Mouse (Mus musculus) liver, embryonic 14.5 days (tissue): ENCODE data around the gene Gphn. TPM values are rescaled to one million over a fixed set of nuclear protein-coding genes. Genes with fewer than 3 reads are reported as not detected.

Experiments used
- ATAC-seq: fragments of 200-750 bp; cut with Nextera tagmentation; 2 replicates; pipeline ENCODE4 v1.8.0; 2017; ENCODE audit warnings: moderate number of reproducible peaks, mild to moderate bottlenecking, moderate library complexity; ENCODE audit not compliant: insufficient read depth
- DNase-seq, 3 experiments: peaks; one replicate each; pipeline ENCODE4 v3.0.0-alpha.2; 2012 to 2013; ENCODE audit warnings: low read depth in 3 of 3, low spot score in 3 of 3
- H3K27ac ChIP-seq: fragments of 300-500 bp; sonication (generic); 2 replicates; pipeline ENCODE4 v1.5.1; 2014; ENCODE audit warnings: moderate library complexity, mild to moderate bottlenecking, control low read depth, inconsistent platforms
- H3K27me3 ChIP-seq: fragments of 300-500 bp; sonication (generic); 2 replicates; pipeline ENCODE4 v1.6.1; 2014; ENCODE audit warnings: mild to moderate bottlenecking, low read length, moderate library complexity; ENCODE audit not compliant: control insufficient read depth, insufficient read depth
- H3K36me3 ChIP-seq: fragments of 300-500 bp; sonication (generic); replicated peaks from 2 replicates; pipeline ENCODE4 v1.6.1; 2014; ENCODE audit warnings: low read depth; ENCODE audit not compliant: control insufficient read depth, insufficient read depth
- H3K4me1 ChIP-seq, 2 experiments: fragments of 200-500 bp in 1 of 2; fragments of 300-500 bp in 1 of 2; sonication (generic) in 1 of 2; replicated peaks; 2 replicates each; pipeline ENCODE4 v1.6.1; 2012 to 2014; ENCODE audit warnings: antibody characterized with exemption in 1 of 2, inconsistent platforms in 1 of 2, low read length in 1 of 2; ENCODE audit not compliant: control insufficient read depth in 2 of 2, insufficient read depth in 2 of 2
- H3K4me2 ChIP-seq: fragments of 300-500 bp; sonication (generic); 2 replicates; pipeline ENCODE4 v1.6.1; 2014; ENCODE audit warnings: low read depth, mild to moderate bottlenecking, control low read depth, moderate library complexity
- H3K4me3 ChIP-seq, 2 experiments: fragments of 200-500 bp in 1 of 2; fragments of 300-500 bp in 1 of 2; sonication (generic) in 1 of 2; 2 replicates each; pipeline ENCODE4 v1.5.1; 2012 to 2014; ENCODE audit warnings: low read depth in 2 of 2, low read length in 2 of 2, mild to moderate bottlenecking in 2 of 2, control low read depth in 1 of 2, inconsistent platforms in 1 of 2, moderate library complexity in 1 of 2; ENCODE audit not compliant: insufficient read depth in 1 of 2
- H3K9ac ChIP-seq: fragments of 300-500 bp; sonication (generic); replicated peaks from 2 replicates; pipeline ENCODE4 v1.6.1; 2014; ENCODE audit warnings: mild to moderate bottlenecking, control low read depth, moderate library complexity
- H3K9me3 ChIP-seq: fragments of 300-500 bp; sonication (generic); 2 replicates; pipeline ENCODE4 v1.6.1; 2016; ENCODE audit warnings: low read length, mixed read lengths; ENCODE audit not compliant: control insufficient read depth
- CTCF ChIP-seq: IDR thresholded peaks from 2 replicates; pipeline ENCODE4 v1.5.1; 2016; ENCODE audit warnings: antibody characterized with exemption, low read depth, control low read depth
- EP300 ChIP-seq: IDR thresholded peaks from 2 replicates; pipeline ENCODE4 v1.6.1; 2016; ENCODE audit warnings: antibody characterized with exemption, low read depth
- WGBS: fragments of 180-500 bp; shearing (Covaris S2); extraction: QIAGEN DNeasy Blood & Tissue Kit; methylation state at CpG from one replicate; pipeline ENCODE4 v1.1.7; 2014; ENCODE audit not compliant: insufficient replicate concordance; 5-methylcytosine and 5-hydroxymethylcytosine counted together
- polyA plus RNA-seq, 2 experiments: library from polyadenylated mRNA; depleted of rRNA in 1 of 2; stranded (reverse) in 1 of 2; unstranded in 1 of 2; fragments of >200 nt; fragmentation: Nextera tagmentation in 1 of 2; extraction: Ambion mirVana in 1 of 2; gene quantifications; 2 replicates each; pipeline versions ENCODE4 v1.2.1 to v1.2.3; 2012 to 2014

Gene Gphn
- polyA plus RNA-seq, 2 experiments: 4.7 TPM

DNA sequence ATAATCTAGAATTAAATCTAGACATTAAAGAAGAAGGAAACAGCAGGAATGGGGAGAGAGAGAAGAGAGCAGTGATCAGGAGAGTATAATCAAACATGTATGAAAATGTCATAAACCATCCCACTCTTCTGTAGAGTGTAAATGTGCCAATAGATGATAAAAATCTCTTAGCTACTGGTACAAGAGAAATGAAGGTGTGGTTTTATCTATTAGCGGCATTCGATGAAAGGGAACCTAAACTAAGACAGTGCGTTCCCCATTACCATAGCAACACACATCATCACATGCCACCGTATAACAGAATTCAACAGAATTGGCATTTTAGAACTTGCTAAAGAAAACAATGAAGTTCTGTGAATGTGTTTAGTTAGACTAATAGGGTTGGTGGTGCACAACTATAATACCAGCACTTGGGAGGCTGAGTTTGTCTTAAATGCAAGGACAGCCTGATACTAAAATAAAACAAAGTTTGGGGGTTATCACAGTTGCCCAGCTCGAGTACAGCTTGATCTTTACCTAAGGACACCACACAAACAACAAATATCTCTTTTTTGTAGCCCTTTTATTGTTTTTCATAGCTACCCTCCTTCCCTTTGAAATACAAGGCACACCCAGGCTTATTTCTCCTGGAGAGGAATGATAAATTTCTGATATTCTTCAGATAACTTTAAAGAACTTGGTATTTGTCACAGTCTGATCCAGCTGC is 452.1 kb downstream of the Gphn start:
- no peaks in the 10 kb centered on the region for H3K36me3 ChIP-seq
- ATAC-seq (peak; percentile 68; the same call in 1 of the 2 replicates), DNase-seq (peak in 2 of 3 experiments; percentile 12 to 35)
- H3K27me3 ChIP-seq: no peaks in the 10 kb centered on the region
- H3K27ac ChIP-seq: no peak overlapping the region
- peaks cover 0 to 3% of the 10 kb centered on the region in 2 experiments; a peak in 1 of 4 replicates for H3K4me1 ChIP-seq
- H3K4me3 ChIP-seq: no peak overlapping the region
- no peak overlapping the region for H3K9ac ChIP-seq
- WGBS: 49% methylated on average over 5 of the region's 5 CpGs
- no peak overlapping the region for H3K4me2 ChIP-seq
- no peaks in the 10 kb centered on the region for H3K9me3 ChIP-seq
- TF ChIP-seq CTCF (no peak), EP300 (no peak; the same call in 1 of the 2 replicates)

DNA sequence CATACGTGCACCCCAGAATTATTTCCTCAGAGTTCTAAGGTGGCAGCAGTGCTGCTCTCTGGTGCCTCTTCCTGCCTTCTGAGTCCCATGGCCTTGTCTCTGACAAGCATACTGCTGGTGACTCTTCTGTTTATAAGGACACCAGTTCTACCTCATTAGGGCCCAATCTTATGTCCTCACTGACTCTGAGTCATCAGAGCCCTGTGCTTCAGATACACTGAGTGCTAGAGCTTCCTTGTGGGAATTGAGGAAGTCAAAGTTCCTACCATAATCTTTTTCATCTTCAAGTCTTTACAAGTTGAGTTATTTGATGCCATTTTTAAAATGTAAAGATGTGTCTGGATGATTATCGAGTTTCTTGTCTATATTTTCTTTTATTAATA is 452.6 kb downstream of the Gphn start:
- ATAC-seq (no peak), DNase-seq (peak in 1 of 3 experiments; percentile 9)
- peaks cover 0 to 3% of the 10 kb centered on the region in 2 experiments; a peak in 1 of 4 replicates for H3K4me1 ChIP-seq
- H3K9ac ChIP-seq: no peak overlapping the region
- no peak overlapping the region for H3K4me2 ChIP-seq
- TF ChIP-seq EP300 (no peak), CTCF (no peak)
- no peaks in the 10 kb centered on the region for H3K9me3 ChIP-seq
- 48% methylated on average over 2 of the region's 2 CpGs for WGBS
- no peaks in the 10 kb centered on the region for H3K27me3 ChIP-seq
- no peaks in the 10 kb centered on the region for H3K36me3 ChIP-seq
- no peak overlapping the region for H3K27ac ChIP-seq
- no peak overlapping the region for H3K4me3 ChIP-seq

DNA sequence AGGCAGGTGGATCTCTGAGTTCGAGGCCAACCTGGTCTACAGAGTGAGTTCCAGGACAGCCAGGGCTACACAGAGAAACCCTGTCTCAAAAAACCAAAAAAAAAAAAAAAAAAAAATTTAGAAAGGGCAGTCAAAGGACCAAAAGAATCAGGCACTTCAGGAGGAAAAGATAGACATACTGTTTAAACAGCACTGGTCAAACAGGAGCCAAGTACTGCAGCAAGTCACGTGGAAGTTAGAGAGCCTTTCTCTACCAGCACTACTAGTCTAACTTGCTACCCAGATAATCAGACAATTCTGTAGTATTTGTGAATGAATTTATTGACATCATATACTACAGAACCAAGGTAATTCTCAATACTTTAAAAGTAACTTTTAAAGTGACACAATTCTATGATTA is 454.9 kb downstream of the Gphn start:
- no peak overlapping the region for H3K27ac ChIP-seq
- H3K9me3 ChIP-seq: no peaks in the 10 kb centered on the region
- ATAC-seq (no peak), DNase-seq (no peak)
- H3K4me3 ChIP-seq: no peak overlapping the region
- H3K4me2 ChIP-seq: no peak overlapping the region
- H3K4me1 ChIP-seq: peaks cover 0 to 3% of the 10 kb centered on the region in 2 experiments; a peak in 1 of 4 replicates
- H3K9ac ChIP-seq: no peak overlapping the region
- TF ChIP-seq CTCF (no peak), EP300 (no peak)
- no peaks in the 10 kb centered on the region for H3K27me3 ChIP-seq
- H3K36me3 ChIP-seq: no peaks in the 10 kb centered on the region
- WGBS: 80% methylated on average over 2 of the region's 2 CpGs

DNA sequence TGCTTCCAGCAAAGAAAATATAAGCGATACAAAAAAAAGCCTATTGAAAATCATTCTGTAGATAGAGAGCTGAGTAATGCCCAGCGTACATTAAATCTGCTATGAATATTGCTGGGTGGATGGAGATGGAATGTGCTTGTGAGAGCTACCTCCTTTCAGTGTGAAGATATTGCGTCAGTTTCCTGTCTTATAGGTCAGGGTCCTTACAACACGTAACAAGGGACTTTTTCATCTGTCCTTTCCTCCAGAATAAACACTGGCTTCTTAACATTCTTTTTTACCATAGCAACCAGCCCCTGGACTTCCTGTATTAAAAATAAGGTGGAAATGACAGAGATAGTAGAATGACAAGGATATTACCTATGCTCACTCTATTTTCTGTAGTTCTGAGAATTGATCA is 456.1 kb downstream of the Gphn start:
- Histone ChIP-seq H3K4me3 (no peak overlapping the region), H3K36me3 (no peaks in the 10 kb centered on the region), H3K4me1 (peaks cover 0 to 3% of the 10 kb centered on the region in 2 experiments; a peak in 1 of 4 replicates), H3K4me2 (no peak overlapping the region), H3K27ac (no peak overlapping the region), H3K27me3 (no peaks in the 10 kb centered on the region), H3K9ac (no peak overlapping the region), H3K9me3 (no peaks in the 10 kb centered on the region)
- ATAC-seq (no peak), DNase-seq (no peak)
- WGBS: 75% methylated on average over 4 of the region's 4 CpGs
- TF ChIP-seq CTCF (no peak), EP300 (no peak)

DNA sequence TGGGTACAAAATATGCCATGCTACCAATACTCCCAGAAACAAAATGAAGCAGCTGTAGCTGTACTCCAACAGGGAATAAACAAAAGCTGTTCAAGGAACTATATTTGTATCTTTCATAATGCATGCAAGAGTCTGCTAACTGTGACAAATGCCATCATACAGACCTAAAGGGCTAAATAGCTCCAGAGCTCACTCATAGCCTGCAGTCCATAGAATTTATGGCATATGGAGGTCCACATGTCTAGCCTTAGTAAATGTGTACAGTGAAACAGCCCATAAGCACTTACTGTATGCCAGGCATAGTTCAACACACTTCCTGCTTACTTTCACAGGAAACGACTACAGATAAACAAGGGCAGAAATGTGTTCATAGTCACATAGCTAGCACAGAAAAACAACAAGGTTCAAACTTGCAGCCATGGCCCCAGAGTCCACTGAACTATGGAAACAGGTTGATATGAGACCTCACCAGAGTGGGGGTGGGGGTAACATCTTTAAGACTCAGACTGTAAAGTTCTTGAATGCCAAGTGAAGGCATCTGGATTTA is 459.6 kb downstream of the Gphn start:
- Histone ChIP-seq H3K9me3 (no peaks in the 10 kb centered on the region), H3K4me3 (no peak overlapping the region), H3K27me3 (no peaks in the 10 kb centered on the region), H3K9ac (no peak overlapping the region), H3K36me3 (no peaks in the 10 kb centered on the region), H3K4me1 (no peaks in the 10 kb centered on the region), H3K27ac (no peak overlapping the region), H3K4me2 (no peak overlapping the region)
- no peak for DNase-seq
- TF ChIP-seq CTCF (no peak), EP300 (no peak)
- ATAC-seq: no peak
- WGBS: 18% methylated on average over 1 of the region's 1 CpGs
